Mouse (Mus musculus): ENCODE results near the gene Pitx1. TPM values are rescaled to one million over a fixed set of nuclear protein-coding genes. Genes with fewer than 3 reads are reported as not detected.

Pitx1 gene
- not detected for polyA plus RNA-seq (2017; shearing (Covaris generic))

DNA sequence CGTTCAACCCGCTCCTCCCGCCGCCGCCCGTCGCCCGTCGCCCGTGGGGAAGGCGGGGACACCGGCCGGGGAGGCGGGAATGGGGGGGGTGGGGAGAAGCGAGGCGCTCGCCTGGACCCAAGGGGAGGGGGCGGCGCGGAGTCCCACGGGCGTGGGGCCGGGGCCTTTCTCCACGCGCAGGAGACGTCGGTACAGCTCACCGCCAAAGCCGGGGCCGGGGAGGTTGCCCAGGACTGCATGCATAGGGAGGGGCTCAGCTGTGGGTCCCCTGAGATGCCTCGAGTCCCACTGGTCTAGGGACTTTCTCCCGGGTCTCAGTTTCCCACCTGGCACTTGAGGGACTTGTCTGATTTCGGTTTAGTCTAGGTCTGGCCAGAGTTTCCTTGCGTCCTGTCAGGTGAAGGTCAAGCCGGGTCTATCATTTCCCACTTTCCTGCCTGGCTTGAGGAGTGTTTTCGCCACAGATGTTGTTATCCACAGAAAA is at the start of gene Pitx1:
Pitx1 (minus strand) TSS at position 51 of the 484 bp plus-strand sequence.
- no peak for ATAC-seq

DNA sequence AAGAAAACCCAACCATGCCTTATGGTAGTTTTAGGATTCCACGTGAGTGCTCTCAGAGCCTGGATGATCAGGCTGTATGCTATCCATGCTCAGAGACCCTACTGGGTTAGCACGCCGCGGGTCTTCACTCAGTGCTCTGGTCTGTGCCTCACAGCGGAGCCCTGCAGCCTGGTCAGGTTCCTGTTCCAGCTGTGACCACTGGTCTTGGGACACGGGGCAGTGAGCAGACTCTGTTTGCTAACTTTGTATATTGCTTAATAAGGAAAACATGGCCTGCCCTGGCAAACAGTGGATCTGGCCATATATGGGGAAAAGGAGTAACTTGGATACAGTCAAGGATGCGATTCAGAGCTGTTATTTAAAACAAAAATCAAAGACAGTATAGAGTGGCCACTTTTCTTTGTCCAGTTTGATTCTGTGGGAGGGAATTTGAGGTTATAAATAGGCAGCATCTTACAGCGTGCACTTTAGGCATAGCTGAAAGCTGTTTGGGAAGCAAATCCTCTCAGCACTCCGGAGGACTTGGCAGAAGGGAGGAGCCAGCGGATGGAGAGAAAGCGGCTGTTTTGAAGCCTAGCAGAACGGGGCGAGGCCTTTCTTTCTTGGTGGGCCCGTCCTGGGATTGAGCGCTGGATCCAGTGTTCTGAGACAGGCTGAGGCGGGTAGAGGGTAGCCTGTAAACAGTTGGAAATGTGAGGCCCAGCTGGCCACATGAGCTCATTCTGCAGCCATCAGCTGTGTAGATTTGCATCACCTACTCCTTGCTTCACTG is 45.6 kb upstream of the Pitx1 start:
- no peak for ATAC-seq

DNA sequence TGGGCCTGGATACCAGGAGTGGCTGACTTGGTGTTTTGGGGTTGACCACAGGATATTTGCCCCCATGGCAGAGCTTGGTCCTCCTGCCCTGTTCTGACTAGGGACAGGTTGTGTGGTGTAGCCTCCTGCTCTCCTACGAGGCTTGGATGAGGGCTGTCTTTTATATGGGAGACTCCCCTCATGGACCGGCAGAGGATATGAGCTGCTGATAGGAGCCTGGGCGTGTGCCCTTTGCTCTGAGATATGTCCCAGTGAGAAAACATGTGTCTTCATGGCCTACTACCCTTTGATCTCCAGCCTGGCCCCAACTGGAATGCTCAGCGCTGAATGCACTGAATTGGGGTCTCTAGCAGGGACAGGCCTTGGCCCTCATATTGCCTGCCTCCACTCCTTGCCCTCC is 42.4 kb upstream of the Pitx1 start:
- no peak for ATAC-seq

DNA sequence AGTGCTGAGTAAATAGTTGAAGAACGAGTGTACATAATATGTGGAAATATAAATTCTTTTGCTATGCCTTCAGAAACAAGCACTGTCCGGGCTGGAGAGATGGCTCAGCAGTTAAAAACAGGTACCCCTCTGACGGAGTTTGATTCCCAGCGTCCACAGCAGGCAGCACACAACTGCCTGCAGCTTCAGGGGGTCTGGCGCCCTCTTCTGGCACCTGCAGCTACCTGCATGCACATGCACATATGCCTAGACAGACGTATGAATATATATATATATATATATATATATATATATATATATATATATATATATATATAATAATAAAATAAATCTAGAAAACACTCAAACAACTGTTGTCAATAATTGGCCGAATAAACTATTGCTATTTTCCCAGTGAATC is 35.4 kb upstream of the Pitx1 start:
- ATAC-seq, result no peak

DNA sequence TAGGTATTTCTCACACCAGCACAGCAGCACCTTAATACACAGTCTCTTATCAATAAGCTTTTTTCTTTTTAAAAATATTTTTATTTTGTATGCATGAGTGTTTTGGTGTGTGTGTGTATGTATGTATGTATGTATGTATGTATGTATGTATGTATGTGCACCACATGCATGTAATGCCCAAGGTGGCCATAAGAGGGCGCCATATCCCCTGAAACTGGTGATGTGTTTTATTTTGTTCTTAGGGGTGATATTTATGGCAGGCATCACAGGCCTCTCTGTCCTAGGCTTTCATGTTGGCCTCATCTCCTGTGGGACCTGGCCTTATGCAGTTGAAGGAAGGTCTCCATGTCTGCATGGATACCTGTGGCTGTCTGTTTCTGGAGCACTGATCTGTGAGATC is 34.0 kb upstream of the Pitx1 start:
- ATAC-seq, result no peak

DNA sequence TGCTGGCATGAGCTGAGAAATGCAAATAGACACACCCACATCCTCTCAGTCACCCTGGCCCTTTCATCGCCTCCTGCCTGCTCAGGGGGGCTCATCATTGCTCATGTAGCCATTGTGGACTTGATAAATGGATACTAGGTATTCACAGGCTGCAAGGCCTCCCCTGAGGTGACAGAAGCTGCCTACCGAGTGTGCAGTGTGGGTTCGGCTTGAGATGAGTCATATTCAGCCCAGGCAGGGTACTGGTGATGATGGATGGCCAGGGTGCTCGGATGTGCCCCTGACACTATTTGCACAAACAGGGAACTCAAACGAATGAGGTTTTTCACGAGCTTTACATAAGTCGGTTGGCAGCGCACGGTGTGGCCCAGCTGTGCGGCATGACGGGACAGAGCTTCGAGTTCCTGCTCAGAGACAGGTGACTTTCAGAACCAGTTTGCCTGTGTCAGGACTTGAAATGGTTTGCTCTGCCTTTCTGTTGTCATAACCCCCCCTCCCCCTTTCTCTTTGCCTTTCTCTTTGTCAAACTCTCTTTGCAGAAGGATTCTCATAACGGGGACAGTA is 31.6 kb upstream of the Pitx1 start:
- ATAC-seq, result no peak

DNA sequence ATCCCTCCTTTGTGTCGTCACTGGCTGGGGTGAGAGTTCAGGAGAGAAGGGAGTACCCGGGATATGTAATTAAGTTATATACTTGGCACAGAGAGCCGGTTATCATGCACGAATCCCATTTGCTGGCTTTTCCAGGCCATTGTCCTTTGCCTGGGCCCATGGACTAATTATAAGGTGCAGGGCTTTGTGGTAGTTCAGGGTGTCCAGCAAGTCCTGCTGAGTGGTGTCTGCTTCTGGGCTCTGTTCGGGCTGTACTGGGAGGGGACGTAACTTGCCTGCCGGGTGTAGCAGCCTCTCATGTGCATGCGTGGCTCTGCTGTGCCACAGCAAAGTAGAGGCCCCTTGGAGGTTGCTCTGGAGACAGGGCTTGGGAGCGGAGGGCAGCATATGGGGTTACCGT is 24.5 kb upstream of the Pitx1 start:
- no peak for ATAC-seq

DNA sequence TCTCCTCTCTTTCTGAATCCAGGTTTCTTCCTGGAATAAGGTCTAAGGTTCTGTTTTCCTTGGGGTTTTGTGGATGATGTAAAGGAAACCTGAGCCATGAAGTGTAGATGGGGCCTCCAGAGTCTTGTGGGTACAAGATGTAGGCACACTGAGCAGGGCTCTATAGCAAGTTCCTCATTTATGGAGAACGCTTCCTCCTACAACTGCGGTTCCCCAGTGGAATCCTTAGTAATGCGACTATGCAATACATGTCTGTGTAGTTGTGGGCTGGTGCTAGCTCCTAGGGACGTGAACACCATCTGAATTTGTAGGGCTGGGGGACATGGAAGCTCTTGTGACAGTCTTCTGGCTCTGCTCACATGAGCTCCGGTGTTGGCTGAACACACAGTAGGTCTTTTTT is 22.5 kb upstream of the Pitx1 start:
- ATAC-seq, result no peak

DNA sequence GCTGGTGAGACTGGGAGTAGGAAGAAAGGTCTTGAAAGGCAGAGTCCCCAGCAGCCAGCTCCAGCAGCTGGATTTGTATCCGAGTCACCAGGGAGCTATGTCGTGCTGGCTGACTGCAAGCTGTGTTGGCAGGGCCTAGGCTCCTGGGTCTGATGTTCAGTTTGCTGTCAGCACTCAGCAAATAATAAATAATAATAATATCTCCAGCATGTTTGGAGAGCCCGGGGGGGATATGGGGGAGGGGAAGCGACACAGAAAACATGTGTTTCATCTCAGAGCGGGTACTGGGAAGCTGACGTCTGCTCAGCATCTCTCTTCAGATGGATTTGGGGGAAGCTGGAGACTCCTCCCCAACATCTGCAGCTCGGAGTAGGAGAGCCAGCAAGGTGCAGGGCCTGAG is 19.8 kb upstream of the Pitx1 start:
- ATAC-seq, result no peak

DNA sequence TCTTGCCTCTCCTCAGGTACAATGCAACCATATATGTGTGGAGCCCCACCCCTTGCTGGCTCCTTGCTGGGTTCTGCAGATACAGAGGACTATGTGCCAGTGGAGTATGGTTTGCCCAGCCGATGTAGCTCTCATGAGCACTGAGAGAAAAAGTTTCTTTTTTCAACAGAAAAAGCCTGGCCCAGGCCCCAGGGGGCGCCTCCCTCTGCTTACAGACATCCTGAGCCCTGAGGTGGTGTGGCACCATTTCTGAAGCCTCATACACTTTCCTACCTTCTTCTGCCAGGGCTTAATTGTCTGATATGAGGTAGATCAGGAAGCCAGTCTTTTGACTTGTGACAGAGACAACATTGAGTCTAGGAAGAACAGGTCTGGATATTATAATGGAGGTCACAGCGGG is 16.2 kb upstream of the Pitx1 start:
- ATAC-seq, result no peak

DNA sequence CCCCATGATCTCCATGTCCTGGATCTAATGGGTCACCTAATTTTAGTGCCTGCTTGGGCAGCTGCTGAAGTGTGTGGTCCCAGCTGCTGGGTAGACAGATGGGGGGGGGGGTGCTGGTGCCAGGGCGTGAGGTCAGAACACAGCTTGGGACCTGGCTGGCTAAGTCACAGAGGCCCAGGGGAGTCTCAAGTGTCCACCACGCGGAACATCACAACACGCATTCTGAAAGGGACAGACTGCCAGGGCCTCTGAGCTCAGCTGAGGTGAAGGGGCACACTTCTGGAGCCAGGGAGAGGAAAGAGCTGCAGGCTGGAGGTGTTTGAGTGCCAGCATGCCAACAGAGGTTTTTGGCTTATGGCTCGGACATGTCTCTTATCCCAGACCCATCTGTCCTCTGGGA is 14.7 kb upstream of the Pitx1 start:
- no peak for ATAC-seq

DNA sequence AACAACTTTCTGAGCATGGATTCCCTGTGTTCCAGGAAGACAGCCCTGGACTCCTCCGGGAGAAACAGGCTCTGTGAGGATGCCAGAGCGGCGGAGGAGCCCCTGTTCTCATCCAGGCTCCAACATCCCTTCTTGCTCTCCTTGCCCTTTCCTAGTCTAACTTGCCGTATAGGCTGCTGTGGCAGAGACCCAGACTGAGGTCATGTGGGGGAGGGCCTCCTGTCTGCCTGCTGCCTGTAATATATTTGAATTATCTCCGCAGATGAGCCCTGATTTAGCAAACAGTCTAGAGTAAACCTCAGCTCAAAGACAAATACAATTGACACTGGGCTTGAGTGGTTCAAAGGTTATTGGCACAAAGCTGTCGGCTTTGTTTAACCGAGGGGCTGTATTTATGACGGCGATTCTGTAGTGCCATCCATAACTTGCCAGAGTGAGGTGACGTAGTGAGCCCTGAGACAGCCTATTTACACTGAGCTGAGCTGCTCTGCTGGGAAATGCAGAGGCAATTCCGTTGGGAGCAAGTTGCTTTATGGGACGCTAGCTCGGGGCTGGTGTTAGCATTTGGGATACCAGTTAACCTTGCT is 12.7 kb upstream of the Pitx1 start:
- ATAC-seq, result no peak

DNA sequence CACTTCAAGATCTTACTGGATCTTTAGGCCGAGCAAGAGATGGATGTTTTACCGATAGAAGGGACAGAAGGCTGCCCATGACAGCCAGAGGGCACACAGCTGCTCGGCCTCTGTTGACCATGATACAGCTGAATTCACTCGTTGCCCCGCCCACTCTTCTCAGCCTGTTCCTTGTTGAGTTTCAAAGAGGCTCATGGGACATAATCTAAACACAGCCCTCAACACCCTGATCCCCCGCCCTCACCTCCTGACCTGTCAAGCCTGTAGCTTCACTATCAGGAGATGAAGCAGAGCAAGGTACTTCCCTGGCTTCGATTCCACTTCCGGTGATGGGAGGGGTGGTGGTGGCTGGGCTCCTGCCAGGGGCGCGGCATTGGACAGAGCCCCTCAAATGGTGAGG is 11.8 kb upstream of the Pitx1 start:
- no peak for ATAC-seq

DNA sequence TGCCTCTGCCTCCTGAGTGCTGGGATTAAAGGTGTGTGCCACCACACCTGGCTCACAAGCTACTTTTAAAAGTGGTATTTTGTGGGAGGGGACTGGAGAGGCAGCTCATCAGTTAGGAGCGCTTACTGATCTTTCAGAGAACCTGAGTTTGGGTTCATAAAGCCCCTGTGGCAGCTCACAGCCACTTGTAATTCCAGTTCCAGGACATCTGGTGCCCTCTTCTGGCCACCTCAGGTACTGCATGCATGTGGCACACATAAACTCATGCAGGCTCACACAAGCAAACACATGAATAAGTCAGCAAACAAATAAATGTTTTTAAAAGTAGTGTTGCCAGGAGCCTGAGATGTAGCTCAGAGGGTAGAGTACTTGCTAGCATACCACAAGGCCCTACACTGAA is 7.7 kb upstream of the Pitx1 start:
- ATAC-seq, result no peak

DNA sequence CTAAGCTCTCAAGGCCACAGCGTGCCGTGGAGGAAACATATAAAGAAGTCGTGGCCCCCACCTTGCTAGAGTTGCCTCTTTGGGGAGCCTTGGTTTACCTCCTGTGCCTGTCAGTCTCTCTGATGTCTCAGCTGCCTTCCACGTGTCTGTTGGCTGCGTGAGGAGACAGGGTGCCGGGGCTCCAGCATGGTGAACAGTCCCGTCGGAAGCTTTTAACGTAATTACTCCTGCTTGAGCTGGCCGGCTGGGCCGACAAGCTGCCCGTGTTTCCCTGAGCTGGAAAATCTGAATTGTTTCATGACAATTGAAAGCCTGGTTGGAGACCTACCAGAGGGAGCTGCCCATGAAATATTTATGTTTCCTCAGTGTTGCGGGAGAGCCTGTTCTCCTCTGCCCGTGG is 4.2 kb upstream of the Pitx1 start:
- ATAC-seq, result no peak

DNA sequence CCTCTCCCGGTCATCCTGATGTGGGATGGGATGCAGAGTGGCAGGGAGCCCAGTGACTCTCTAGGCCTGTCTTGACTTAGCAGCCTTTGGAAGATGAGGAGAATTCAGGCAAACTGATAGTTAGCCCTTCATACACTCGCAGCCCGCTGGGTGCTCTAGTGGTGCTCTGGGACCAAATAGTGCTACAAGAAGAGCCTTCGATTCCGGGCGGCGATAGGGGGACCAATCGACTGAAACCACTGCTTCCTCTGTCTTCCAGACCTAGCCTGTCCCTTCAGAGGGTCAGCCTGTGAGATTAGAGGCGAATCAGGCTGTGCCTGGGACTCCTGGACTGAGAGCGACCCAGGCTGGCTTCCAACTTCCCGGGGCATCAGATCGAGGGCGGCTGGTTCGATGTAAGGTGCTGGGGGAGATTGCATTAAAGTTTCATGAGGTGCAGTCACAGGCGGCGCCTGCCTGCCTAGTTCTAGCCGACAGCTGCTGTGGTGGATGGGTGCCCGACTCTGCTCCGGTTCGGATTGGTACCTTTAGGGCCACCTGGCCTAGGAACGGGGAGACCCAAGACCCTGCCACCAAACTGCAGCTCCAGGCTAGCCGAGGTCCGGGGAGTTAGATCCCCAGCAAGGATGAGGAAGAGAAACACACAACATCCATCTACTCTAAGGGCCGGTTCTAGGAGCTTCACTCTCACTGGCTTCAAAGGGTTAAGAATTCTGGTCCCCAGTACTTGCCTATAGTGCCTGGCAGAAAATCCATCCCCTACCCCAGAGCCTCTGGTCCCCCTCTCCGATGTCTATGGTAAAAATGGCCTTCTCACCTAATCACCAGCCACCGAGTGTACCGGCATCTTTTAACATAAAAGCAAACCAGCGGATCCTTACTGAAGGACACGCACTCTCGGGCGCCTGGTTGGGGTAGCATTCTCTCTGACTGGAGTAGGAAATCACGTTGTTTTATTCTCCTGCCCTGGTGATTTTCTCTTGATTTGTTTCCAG is 1.1 kb upstream of the Pitx1 start:
- no peak for ATAC-seq

DNA sequence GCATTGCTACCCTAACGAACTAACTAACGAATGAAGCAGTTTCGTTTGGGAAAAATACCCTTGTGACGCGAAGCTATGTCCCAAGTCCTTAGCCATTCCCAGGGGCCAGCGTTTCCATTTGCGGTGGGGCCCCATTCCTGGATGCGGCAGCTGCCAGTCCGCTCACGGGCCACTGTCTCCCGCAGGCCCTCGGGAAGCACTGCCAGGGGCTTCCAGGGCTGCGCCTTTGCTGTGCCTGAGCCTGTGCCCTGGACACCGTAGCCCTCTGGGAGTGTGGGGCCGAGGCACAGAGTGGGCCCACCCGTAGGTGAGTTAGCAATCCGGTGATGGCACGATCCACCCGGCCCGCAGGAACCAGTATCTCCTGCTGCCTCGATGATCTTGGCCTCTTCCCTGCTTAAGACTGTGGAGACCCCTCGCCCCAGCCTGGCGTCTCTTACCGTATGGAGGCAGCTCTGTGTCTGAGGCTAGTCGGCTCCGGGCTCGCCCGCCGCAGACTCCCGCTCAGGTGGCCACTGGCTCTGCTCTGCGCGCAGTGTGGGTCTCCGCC is 369 bp downstream of the Pitx1 start:
- no peak for ATAC-seq

DNA sequence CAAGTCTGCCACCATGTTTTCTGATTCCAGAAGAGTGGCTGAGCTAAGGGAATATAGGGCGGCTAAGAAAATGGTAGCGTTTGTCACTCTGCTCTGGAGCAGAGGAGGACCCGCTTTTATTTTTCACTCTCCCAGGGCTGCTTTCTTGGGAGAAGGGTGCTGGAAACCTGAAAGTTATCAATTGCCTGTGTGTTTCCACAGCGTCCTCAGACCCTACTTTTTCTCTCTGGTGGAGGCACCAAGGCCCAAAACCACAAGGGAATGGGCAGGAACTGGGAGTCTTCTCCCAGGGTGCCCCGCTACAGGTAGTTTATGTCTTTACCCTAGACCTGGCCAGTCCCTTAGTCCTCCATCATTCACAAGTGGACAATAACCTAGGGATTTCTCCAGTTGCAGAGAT is 1.3 kb downstream of the Pitx1 start:
- ATAC-seq, result no peak

DNA sequence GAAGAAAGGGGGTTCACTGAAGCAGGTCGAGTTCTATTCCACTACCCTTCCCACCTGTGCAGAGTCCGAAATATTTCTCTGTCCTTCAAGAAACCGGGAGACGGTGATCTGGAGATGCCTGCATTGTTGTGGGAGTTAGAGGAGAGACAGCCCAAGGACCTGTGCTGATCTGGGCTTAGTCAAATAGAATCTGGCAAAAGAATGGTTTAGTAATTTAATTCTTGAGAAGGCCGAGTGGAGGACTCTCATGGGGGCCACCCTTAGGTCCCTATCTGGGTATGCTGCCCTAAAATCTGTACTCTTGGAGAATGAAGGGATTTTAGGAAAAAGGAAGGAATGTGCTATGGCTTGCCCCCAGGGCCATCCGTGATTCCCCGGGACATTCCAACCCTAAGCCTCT is 2.1 kb downstream of the Pitx1 start:
- no peak for ATAC-seq

DNA sequence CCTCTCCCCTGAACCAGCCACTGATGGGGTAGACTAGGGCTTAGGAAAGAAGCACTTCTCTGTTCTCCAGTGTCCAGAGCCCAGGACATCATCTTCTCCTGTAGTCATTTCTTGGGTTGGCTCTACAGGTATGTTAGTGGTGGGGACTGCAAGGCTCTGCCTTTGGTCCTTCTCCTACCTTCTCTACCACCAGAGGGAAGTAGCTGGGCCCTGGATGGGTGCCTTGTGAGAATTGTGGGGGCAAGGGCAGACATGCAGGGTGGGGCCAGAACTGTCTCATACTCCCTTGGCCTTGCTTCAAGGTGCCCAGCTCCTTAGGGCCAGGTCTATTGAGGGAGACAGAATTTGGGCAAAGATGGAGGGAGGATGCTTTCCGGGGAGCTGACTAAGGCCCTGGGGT is 3.4 kb downstream of the Pitx1 start:
- ATAC-seq, result no peak

DNA sequence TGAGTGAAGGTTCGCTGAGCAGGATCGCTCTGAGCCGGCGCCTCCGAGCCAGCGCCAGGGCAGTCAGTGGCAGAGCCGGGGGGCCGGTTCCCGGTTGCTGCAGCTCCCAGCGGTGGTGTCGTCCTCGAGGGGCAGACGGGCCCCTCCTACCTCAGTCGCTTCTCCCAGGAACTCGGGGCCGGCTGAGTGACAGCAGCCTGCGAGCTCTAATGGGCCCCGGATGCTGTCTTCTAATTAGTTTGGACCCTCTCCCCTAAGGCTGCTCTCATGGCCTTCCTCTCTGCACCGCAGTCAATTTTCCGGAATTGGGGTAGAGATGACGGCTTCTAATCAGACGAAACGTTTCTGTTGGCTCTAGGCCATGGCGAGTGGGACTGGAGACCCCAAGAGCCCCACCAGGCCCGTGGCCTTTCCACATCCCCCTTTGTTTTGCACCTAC is 4.3 kb downstream of the Pitx1 start:
- no peak for ATAC-seq

All from CD4-positive, CD25-positive, alpha-beta regulatory T cell, adult 4 months (primary cell).